Mouse (Mus musculus) megakaryocyte progenitor cell, adult 5-6 weeks (primary cell): ENCODE results near the gene Vmn2r30. TPM values are rescaled to one million over a fixed set of nuclear protein-coding genes. Genes with fewer than 3 reads are reported as not detected.
"Not testable (repeated sequence)": the region's sequence is repeated elsewhere in the genome, so short reads cannot be mapped to it uniquely, and the experiment has no call there.

Experiments
- ATAC-seq: replicated peaks from 2 replicates; pipeline ENCODE4 v1.8.0; 2016; ENCODE audit warnings: mild to moderate bottlenecking, moderate TSS enrichment, inconsistent platforms; ENCODE audit not compliant: poor library complexity
- total RNA-seq, 2 experiments: library from RNA; stranded (forward) in 1 of 2; stranded (reverse) in 1 of 2; fragments of 157-497, 149-512 nt in 1 of 2; fragments of 200-1000 nt in 1 of 2; gene quantifications; 2 replicates each; pipeline versions ENCODE4 v1.2.3 to v1.2.4; 2015 to 2017

The Vmn2r30 gene
- 0.12 TPM in 1 of 2 replicates, not detected in the other for total RNA-seq (2015)
- total RNA-seq (2017): not detected in 2 replicates

DNA sequence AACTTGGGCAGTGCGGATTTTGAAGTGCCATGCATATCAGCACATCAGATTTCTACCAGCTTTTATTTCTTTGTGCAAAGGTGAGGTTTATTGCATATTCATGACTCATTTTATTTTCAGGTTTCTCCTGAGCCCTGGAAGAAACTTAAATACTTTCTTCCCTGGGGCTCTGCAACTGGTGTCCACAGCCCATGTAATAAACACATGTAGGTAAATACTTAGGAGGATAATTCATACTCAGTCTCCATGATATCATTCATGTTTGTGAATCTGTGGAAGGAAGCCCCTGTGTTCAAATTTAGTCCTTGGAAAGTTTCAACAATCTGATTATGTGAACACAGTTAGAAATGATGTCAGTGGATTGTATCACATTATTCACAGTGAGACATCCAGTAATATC is at the start of gene Vmn2r30:
TSS of gene Vmn2r30 (minus strand) at position 101 of the 400 bp plus-strand sequence.
- ATAC-seq: not testable (repeated sequence)

DNA sequence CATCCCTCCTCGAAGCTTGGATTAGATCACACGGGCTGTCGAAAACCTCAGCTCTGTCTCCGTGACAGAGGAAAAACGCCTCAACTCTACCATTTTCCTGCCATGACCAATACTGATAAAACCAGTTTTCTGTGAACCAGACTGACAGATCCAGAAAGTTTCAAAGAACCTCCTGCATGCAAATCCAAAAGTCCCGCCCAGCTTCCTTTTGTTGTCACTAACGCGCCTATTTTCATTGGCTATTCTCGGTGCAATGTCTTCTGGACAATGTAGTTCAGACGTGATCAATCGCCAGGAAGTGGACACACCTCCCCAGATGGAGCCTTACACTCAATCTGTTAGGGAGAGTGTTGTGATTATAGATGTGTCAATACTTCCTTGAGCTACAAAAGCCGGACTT is 37.0 kb upstream of the Vmn2r30 start, which contains the start of gene Gm45783:
TSS of gene Gm45783 (minus strand) at position 143 of the 400 bp plus-strand sequence.
- not testable (repeated sequence) for ATAC-seq

DNA sequence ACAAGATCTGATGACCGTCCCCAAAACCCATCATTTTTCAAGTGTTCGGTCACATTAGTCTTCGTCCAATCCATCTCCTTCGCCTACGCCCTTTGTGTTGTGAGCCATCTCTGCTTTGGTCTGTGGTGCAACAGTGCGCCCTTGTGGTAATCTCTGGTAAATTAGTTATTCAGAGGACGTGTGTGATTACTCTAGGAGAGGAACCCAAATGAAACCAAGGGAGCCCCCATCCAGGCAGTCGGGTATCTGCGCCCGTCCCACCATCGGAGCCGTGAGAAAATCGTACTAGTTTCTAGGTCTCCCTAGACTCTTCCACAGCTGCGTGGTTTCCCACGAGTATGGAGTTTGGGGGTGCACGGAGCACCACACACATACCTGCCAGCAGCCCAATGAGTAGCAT is 41.8 kb downstream of the Vmn2r30 start:
- ATAC-seq: peak; percentile 40

DNA sequence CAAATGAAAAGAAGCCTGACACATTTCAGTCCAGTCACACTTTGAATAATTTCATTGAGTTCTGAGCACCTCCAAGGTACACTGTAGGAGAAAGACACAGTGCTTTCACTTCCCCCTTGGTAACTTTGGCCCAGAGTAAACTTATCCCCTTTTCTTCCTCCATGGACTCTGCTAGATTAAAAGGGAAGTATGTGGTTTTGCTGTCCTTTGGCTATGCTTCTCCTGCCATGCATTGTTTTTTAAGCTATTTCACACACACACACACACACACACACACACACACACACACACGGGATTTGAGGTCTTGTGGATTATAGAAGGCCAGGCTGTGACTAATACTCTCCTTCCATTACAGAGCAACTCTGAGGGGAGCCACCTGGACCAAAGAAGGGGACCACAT is 56.0 kb downstream of the Vmn2r30 start:
- peak; percentile 69 for ATAC-seq

DNA sequence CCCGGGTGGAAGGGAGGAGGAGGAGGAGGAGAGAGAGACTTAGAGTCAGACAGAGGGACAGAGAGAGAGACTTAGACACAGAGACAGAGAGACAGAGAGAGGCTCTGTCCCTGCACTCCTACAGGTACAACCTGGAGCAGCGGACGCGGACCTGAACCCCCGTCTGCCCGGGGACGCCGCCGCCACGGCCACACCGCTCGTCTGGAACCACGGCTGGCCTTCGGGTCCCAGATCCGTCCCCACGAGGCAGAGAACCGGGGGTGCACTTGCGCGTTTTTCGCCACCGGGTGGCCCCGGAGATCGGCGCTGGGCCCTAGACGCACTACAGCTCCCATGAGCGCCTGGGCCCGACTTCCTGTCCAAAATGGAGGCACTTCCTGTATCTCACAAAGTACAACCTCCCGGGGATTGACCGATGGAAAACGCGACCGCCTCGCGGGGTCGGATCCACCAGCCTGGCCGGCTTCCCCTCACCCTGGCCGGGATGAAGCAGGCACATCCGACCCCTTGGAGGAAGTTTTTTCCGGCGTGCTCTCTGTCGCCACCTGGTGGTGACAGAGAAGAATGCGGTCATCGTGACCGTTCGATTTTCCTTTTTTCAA is 59.3 kb downstream of the Vmn2r30 start, which contains the start of gene Gm45844:
TSS of gene Gm45844 (minus strand) at position 324 of the 602 bp plus-strand sequence.
- peak; percentile 90 for ATAC-seq

DNA sequence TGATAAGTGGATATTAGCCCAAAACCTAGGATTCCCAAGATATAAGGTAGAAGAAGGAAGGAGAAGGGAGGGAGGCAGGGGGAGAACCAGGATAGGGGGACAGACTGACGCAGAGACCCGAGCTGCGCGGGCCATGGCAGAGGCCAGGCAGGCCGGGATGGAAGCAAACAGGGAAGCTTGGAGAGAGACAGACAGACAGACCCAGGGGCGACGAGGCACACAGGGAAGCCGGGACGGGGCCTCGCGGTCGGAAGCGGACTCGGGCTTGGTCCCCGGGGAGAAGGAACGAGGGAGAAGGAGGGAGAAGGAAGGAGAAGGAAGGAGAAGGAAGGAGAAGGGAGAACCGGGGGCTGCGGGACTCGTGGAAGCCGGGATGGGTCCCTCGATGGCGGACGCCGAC is 59.9 kb downstream of the Vmn2r30 start:
- peak; percentile 24 for ATAC-seq

Other genes starting within 250 kb of the Vmn2r30 start
- gene Zfp954, start 216.1 kb downstream of the Vmn2r30 start, total RNA-seq (2015): 8.3 and 12.4 TPM in 2 replicates
- 10.5 and 12.3 TPM in 2 replicates for gene Zfp954, start 216.1 kb downstream of the Vmn2r30 start, total RNA-seq (2017)
- gene Zfp773, start 200.9 kb downstream of the Vmn2r30 start, total RNA-seq (2015): 1.7 and 3.1 TPM in 2 replicates
- 1.9 and 4.3 TPM in 2 replicates for gene Zfp773, start 200.9 kb downstream of the Vmn2r30 start, total RNA-seq (2017)
- 2.5 and 5.0 TPM in 2 replicates for gene Zfp418, start 166.3 kb downstream of the Vmn2r30 start, total RNA-seq (2015)
- gene Zfp418, start 166.3 kb downstream of the Vmn2r30 start, total RNA-seq (2017): 1.8 TPM in 2 replicates
- gene Zfp772, start 127.6 kb downstream of the Vmn2r30 start, total RNA-seq (2015): 4.2 and 5.4 TPM in 2 replicates
- gene Zfp772, start 127.6 kb downstream of the Vmn2r30 start, total RNA-seq (2017): 3.3 and 4.4 TPM in 2 replicates
- not detected in 2 replicates for gene Vmn2r29, start 90.3 kb downstream of the Vmn2r30 start, total RNA-seq (2015)
- 0.41 and 0.83 TPM in 2 replicates for gene Vmn2r29, start 90.3 kb downstream of the Vmn2r30 start, total RNA-seq (2017)
- gene Gm45844, start 59.3 kb downstream of the Vmn2r30 start, total RNA-seq (2015): 2.4 TPM in 2 replicates
- 0.21 and 3.9 TPM in 2 replicates for gene Gm45844, start 59.3 kb downstream of the Vmn2r30 start, total RNA-seq (2017)
- gene Clcn4, start 36.8 kb downstream of the Vmn2r30 start, total RNA-seq (2015): 19.0 and 21.3 TPM in 2 replicates
- gene Clcn4, start 36.8 kb downstream of the Vmn2r30 start, total RNA-seq (2017): 24.9 and 26.4 TPM in 2 replicates
- gene Gm45783, start 37.0 kb upstream of the Vmn2r30 start, total RNA-seq (2015): not detected in 2 replicates
- not detected in 2 replicates for gene Gm45783, start 37.0 kb upstream of the Vmn2r30 start, total RNA-seq (2017)
- not detected in 2 replicates for gene Vmn2r31, start 62.1 kb upstream of the Vmn2r30 start, total RNA-seq (2015)
- not detected in 2 replicates for gene Vmn2r31, start 62.1 kb upstream of the Vmn2r30 start, total RNA-seq (2017)
- gene Vmn2r32, start 142.4 kb upstream of the Vmn2r30 start, total RNA-seq (2015): not detected in 2 replicates
- gene Vmn2r32, start 142.4 kb upstream of the Vmn2r30 start, total RNA-seq (2017): not detected in 2 replicates
- gene Vmn2r33, start 229.2 kb upstream of the Vmn2r30 start, total RNA-seq (2015): not detected in 2 replicates
- not detected in 2 replicates for gene Vmn2r33, start 229.2 kb upstream of the Vmn2r30 start, total RNA-seq (2017)